Mouse (Mus musculus) heart, adult 2 months (tissue): ENCODE data around the gene Thap8. TPM values are rescaled to one million over a fixed set of nuclear protein-coding genes. Genes with fewer than 3 reads are reported as not detected.
A peak's percentile ranks its signal among the peaks of the same experiment; 100 is the strongest.

Experiments
- DNase-seq, 2 experiments: peaks; one replicate each; pipeline ENCODE4 v3.0.0; 2021
- H3K27ac ChIP-seq: fragments of 200-600 bp; 2 replicates; pipeline ENCODE4 v1.8.1; 2022
- H3K27me3 ChIP-seq: fragments of 200-500 bp; 2 replicates; pipeline ENCODE4 v1.6.1; 2012; ENCODE audit warnings: mild to moderate bottlenecking, low read length, inconsistent platforms, mixed read lengths; ENCODE audit not compliant: control insufficient read depth, insufficient read depth
- H3K36me3 ChIP-seq: fragments of 200-500 bp; 2 replicates; pipeline ENCODE4 v1.6.1; 2012; ENCODE audit warnings: low read length, inconsistent platforms; ENCODE audit not compliant: control insufficient read depth, insufficient read depth
- H3K4me1 ChIP-seq: fragments of 200-500 bp; 2 replicates; pipeline ENCODE4 v1.6.1; 2011; ENCODE audit warnings: low read length; ENCODE audit not compliant: control insufficient read depth, insufficient read depth
- H3K4me3 ChIP-seq: fragments of 200-600 bp; 2 replicates; pipeline ENCODE4 v1.8.1; 2022
- H3K79me2 ChIP-seq: fragments of 200-500 bp; replicated peaks from 2 replicates; pipeline ENCODE4 v1.6.1; 2012; ENCODE audit warnings: mild to moderate bottlenecking, inconsistent platforms, low read length, moderate library complexity, mixed read lengths; ENCODE audit not compliant: control insufficient read depth, insufficient read depth
- H3K9ac ChIP-seq: fragments of 200-500 bp; 2 replicates; pipeline ENCODE4 v1.6.1; 2012; ENCODE audit warnings: low read depth, mild to moderate bottlenecking, control low read depth, inconsistent platforms, low read length, mixed read lengths
- CTCF ChIP-seq: fragments of 200-600 bp; IDR thresholded peaks from 2 replicates; pipeline ENCODE4 v1.8.1; 2022; ENCODE audit warnings: antibody characterized with exemption, mild to moderate bottlenecking, moderate library complexity
- EP300 ChIP-seq: fragments of 200-500 bp; IDR thresholded peaks from 2 replicates; pipeline ENCODE4 v1.6.1; 2011; ENCODE audit warnings: low read depth, low read length, control low read depth; ENCODE audit not compliant: insufficient read depth
- POLR2A ChIP-seq: fragments of 200-500 bp; IDR thresholded peaks from 2 replicates; pipeline ENCODE4 v1.6.1; 2011; ENCODE audit warnings: mild to moderate bottlenecking, low read depth, low read length, control low read depth; ENCODE audit not compliant: insufficient read depth
- WGBS: fragments of 180-500 bp; shearing (Covaris S2); methylation state at CpG from one replicate; pipeline ENCODE4 v1.1.7; 2018; 5-methylcytosine and 5-hydroxymethylcytosine counted together
- intact Hi-C: fragments of 180-260 bp; cut with DNase I; formaldehyde crosslinking; loops from one replicate; pipeline ENCODE4 v1.15.1; 2025
- polyA plus RNA-seq: library from polyadenylated mRNA; depleted of rRNA; stranded (reverse); fragments of >200 nt; gene quantifications from 2 replicates; pipeline ENCODE4 v1.2.3, GENCODE M21; 2012
- total RNA-seq, 2 experiments: library from RNA; stranded (reverse); gene quantifications; 2 replicates each; pipeline ENCODE4 v1.2.3; 2021

Gene Thap8
- total and polyA plus RNA-seq, 3 experiments: 0.10 TPM; not detected in 2

GRCm38 (mm10) chr7:30279536-30279935 is 358 bp upstream of the Thap8 start:
- H3K4me1 ChIP-seq: no peaks in the 10 kb centered on the region; the same call in 1 of the 2 replicates
- H3K27ac ChIP-seq: no peak overlapping the region; the same call in 1 of the 2 replicates
- DNase-seq: no peak
- no peaks in the 10 kb centered on the region for H3K27me3 ChIP-seq
- H3K79me2 ChIP-seq: no peaks in the 10 kb centered on the region
- no peaks in the 10 kb centered on the region for H3K36me3 ChIP-seq
- peak overlapping the region; percentile 90 for H3K4me3 ChIP-seq
- H3K9ac ChIP-seq: no peak overlapping the region
- TF ChIP-seq EP300 (no peak), POLR2A (no peak), CTCF (no peak)
- 0% methylated on average over 6 of the region's 6 CpGs for WGBS
- intact Hi-C loops: no loop called here

- no peaks in the 10 kb centered on the region; the same call in 1 of the 2 replicates for H3K4me1 ChIP-seq
- WGBS: under 1% methylated on average over 20 of the region's 20 CpGs
- H3K79me2 ChIP-seq: no peaks in the 10 kb centered on the region
- peak overlapping the region; percentile 91 for H3K27ac ChIP-seq
- intact Hi-C loops: loop anchor here (1.0 kb wide), 1 partner anchor 49 kb away; the partner anchor contains the start of gene Polr2i
- peak overlapping the region; percentile 36 for H3K9ac ChIP-seq
- TF ChIP-seq POLR2A (peak; percentile 64), CTCF (no peak), EP300 (no peak; the same call in 1 of the 2 replicates)
- no peaks in the 10 kb centered on the region for H3K36me3 ChIP-seq
- H3K27me3 ChIP-seq: no peaks in the 10 kb centered on the region
- peak; percentile 88 to 91 for DNase-seq
- peak overlapping the region; percentile 90 for H3K4me3 ChIP-seq
Observed at GRCm38 (mm10) chr7:30280670-30281138, 810 bp downstream of the Thap8 start.

DNA sequence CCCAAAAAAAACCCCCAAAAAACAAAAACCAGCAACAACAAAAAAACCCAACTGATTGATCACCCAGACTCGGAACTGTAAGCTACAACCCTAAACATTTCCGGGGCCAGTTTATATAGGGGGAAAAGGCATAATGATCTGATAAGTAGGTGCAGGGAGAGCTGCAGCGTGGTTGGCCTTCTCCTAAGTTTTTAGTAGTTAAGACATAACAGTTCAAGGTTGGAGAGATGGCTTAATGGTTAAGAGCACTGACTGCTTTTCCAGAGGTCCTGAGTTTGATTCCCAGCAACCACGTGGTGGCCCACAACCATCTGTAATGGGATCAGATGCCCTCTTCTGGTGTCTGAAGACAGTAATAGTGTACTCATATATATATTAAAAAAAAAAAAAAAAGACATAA is 1.6 kb downstream of the Thap8 start:
- H3K36me3 ChIP-seq: no peaks in the 10 kb centered on the region
- no peak for TF ChIP-seq CTCF
- TF ChIP-seq POLR2A: no peak
- no peak for TF ChIP-seq EP300
- H3K27ac ChIP-seq: no peak overlapping the region
- H3K27me3 ChIP-seq: no peaks in the 10 kb centered on the region
- no peaks in the 10 kb centered on the region for H3K79me2 ChIP-seq
- WGBS: 80% methylated on average over 4 of the region's 4 CpGs
- intact Hi-C loops: no loop called here
- no peak overlapping the region for H3K9ac ChIP-seq
- no peaks in the 10 kb centered on the region; the same call in 1 of the 2 replicates for H3K4me1 ChIP-seq
- H3K4me3 ChIP-seq: no peak overlapping the region
- DNase-seq: no peak

- Histone ChIP-seq H3K79me2 (no peaks in the 10 kb centered on the region), H3K27me3 (no peaks in the 10 kb centered on the region), H3K9ac (0 out of 2 replicates have a peak overlapping the region, but pooled peaks have one; percentile 35), H3K4me3 (no peak overlapping the region), H3K36me3 (no peaks in the 10 kb centered on the region), H3K27ac (no peak overlapping the region), H3K4me1 (no peaks in the 10 kb centered on the region; the same call in 1 of the 2 replicates)
- peak in 1 of 2 experiments; percentile 26 for DNase-seq
- TF ChIP-seq CTCF (no peak), EP300 (no peak), POLR2A (peak; percentile 52; the same call in 1 of the 2 replicates)
- intact Hi-C loops: loop anchor here (2.0 kb wide), 1 partner anchor 18 kb away; no protein-coding TSS in a partner anchor
- WGBS: 45% methylated on average over 7 of the region's 7 CpGs
Observed at GRCm38 (mm10) chr7:30282740-30283139, 2.8 kb downstream of the Thap8 start.

GRCm38 (mm10) chr7:30286701-30287410 is 7.0 kb downstream of the Thap8 start:
- no peaks in the 10 kb centered on the region for H3K27me3 ChIP-seq
- intact Hi-C loops: no loop called here
- DNase-seq: peak in 1 of 2 experiments; percentile 52
- H3K4me3 ChIP-seq: no peak overlapping the region
- H3K4me1 ChIP-seq: peaks cover 2% of the 10 kb centered on the region; the same call in 1 of the 2 replicates
- 27% methylated on average over 8 of the region's 8 CpGs for WGBS
- H3K36me3 ChIP-seq: no peaks in the 10 kb centered on the region
- no peak overlapping the region for H3K27ac ChIP-seq
- no peaks in the 10 kb centered on the region for H3K79me2 ChIP-seq
- H3K9ac ChIP-seq: no peak overlapping the region
- no peak for TF ChIP-seq EP300
- TF ChIP-seq CTCF: no peak
- TF ChIP-seq POLR2A: no peak

GRCm38 (mm10) chr7:30288046-30288445 is 8.2 kb downstream of the Thap8 start:
- Histone ChIP-seq H3K9ac (no peak overlapping the region), H3K27ac (no peak overlapping the region), H3K4me1 (peaks cover 2% of the 10 kb centered on the region; the same call in 1 of the 2 replicates), H3K79me2 (no peaks in the 10 kb centered on the region), H3K36me3 (no peaks in the 10 kb centered on the region), H3K27me3 (no peaks in the 10 kb centered on the region), H3K4me3 (no peak overlapping the region)
- intact Hi-C loops: no loop called here
- TF ChIP-seq POLR2A (no peak), EP300 (no peak), CTCF (no peak)
- no peak for DNase-seq
- 67% methylated on average over 6 of the region's 6 CpGs for WGBS
